Mouse (Mus musculus): ENCODE measurements at regions not wholly inside any gene's neighbourhood (a gene's known extent, or its start where the extent isn't known, plus 50 kb on each side); places are given as distances from the start of the nearest gene placed in this dataset.

- TF ChIP-seq CTCF (IDR thresholded peaks at IDR 0.05; ENCODE audit: extremely low read depth, insufficient read length, insufficient replicate concordance, low read depth, low read length) (no peak), POLR2A (IDR thresholded peaks at IDR 0.05; ENCODE audit: low read depth, low read length) (no peak)
- Histone ChIP-seq H3K4me3 (ENCODE audit: low read depth, low read length) (no peak overlapping the region), H3K27me3 (ENCODE audit: control insufficient read depth, insufficient read depth, low read length) (no peaks in the 10 kb centered on the region), H3K27ac (ENCODE audit: insufficient read depth, low read depth, low read length) (no peak overlapping the region), H3K36me3 (ENCODE audit: control insufficient read depth, insufficient read depth, low read length) (no peaks in the 10 kb centered on the region), H3K4me1 (ENCODE audit: control insufficient read depth, insufficient read depth, insufficient read length, low read length) (no peaks in the 10 kb centered on the region)
- WGBS, result 71% methylated on average over 2 of the region's 2 CpGs
Measured at GRCm38 (mm10) chr3:80311689-80312088, 427.4 kb downstream of the Fam198b start.

DNA sequence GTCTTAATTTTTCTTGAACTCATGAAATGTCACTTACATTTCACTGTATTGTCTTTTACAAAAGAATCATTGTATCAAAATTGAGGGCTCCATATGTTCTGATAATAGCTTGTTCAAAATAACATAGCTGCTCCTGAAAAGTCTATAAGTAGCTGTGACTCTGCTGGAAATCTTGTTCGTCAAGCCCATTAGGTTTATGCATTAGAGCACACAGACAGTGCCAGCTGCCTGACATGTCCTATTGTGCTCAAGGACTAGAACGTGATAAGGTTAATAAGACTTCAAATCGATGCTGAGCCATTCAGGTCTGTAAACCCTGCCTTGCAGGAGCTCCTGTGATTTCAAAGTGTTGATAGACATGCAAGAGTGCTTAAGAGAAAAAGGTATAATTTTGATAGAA is 438.0 kb downstream of the Fam198b start:
- Histone ChIP-seq H3K27ac (ENCODE audit: insufficient read depth, low read depth, low read length) (no peak overlapping the region), H3K4me3 (ENCODE audit: low read depth, low read length) (no peak overlapping the region), H3K4me1 (ENCODE audit: control insufficient read depth, insufficient read depth, insufficient read length, low read length) (no peaks in the 10 kb centered on the region), H3K36me3 (ENCODE audit: control insufficient read depth, insufficient read depth, low read length) (no peaks in the 10 kb centered on the region), H3K27me3 (ENCODE audit: control insufficient read depth, insufficient read depth, low read length) (no peaks in the 10 kb centered on the region)
- no peak for TF ChIP-seq POLR2A (IDR thresholded peaks at IDR 0.05; ENCODE audit: low read depth, low read length)
- TF ChIP-seq CTCF (IDR thresholded peaks at IDR 0.05; ENCODE audit: extremely low read depth, insufficient read length, insufficient replicate concordance, low read depth, low read length), result no peak
- WGBS, result 57% methylated on average over 3 of the region's 3 CpGs

DNA sequence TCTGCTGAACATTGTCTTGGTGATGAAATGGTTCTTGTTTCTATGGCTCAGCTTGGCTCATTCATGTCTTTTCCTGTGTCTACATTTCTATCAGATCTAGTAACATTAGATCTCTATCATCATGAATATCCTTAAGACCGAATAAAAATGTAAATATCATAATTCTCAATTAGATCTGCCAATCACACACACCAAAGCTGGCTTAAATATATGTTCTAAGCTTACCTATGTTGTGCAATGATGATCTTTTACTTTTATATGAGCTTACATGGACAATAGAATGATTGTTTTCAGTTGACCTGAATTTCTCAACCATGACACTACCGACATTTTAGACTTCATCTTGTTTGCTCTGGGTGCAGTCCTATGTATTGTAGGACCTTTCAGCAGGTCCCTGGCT is 440.4 kb downstream of the Fam198b start:
- TF ChIP-seq CTCF (IDR thresholded peaks at IDR 0.05; ENCODE audit: extremely low read depth, insufficient read length, insufficient replicate concordance, low read depth, low read length) (no peak), POLR2A (IDR thresholded peaks at IDR 0.05; ENCODE audit: low read depth, low read length) (no peak)
- H3K4me1 ChIP-seq (ENCODE audit: control insufficient read depth, insufficient read depth, insufficient read length, low read length), result no peaks in the 10 kb centered on the region
- H3K27ac ChIP-seq (ENCODE audit: insufficient read depth, low read depth, low read length), result no peak overlapping the region
- no peaks in the 10 kb centered on the region for H3K27me3 ChIP-seq (ENCODE audit: control insufficient read depth, insufficient read depth, low read length)
- WGBS, result 70% methylated on average over 2 of the region's 2 CpGs
- no peak overlapping the region for H3K4me3 ChIP-seq (ENCODE audit: low read depth, low read length)
- no peaks in the 10 kb centered on the region for H3K36me3 ChIP-seq (ENCODE audit: control insufficient read depth, insufficient read depth, low read length)

- TF ChIP-seq CTCF (IDR thresholded peaks at IDR 0.05; ENCODE audit: extremely low read depth, insufficient read length, insufficient replicate concordance, low read depth, low read length) (no peak), POLR2A (IDR thresholded peaks at IDR 0.05; ENCODE audit: low read depth, low read length) (no peak)
- Histone ChIP-seq H3K4me3 (ENCODE audit: low read depth, low read length) (no peak overlapping the region), H3K27me3 (ENCODE audit: control insufficient read depth, insufficient read depth, low read length) (no peaks in the 10 kb centered on the region), H3K36me3 (ENCODE audit: control insufficient read depth, insufficient read depth, low read length) (no peaks in the 10 kb centered on the region), H3K27ac (ENCODE audit: insufficient read depth, low read depth, low read length) (no peak overlapping the region), H3K4me1 (ENCODE audit: control insufficient read depth, insufficient read depth, insufficient read length, low read length) (no peaks in the 10 kb centered on the region)
- WGBS, result 30% methylated on average over 3 of the region's 3 CpGs
Measured at GRCm38 (mm10) chr3:80331776-80332175, 447.4 kb downstream of the Fam198b start.

DNA sequence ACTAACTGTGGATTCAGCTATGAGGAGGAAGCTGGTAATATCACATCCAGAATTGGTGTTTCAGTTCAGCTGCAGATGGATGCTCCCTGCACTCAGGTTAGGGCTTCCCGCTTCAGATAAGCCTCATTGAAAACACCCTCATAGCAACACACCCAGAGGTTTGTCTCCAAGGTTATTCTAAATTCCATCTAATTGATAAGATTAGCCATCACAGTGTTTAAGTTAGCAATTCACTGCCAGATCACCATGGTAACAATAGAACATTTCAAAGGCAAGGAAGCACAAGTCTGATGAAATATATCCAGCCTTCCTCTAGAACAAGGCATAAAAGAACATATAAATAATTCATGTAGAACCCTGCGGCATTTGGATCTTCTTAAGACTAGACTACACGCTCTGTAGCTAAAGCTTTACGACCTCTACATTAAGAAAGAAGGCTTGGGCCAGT is 450.1 kb downstream of the Fam198b start:
- 48% methylated on average over 4 of the region's 4 CpGs for WGBS
- no peaks in the 10 kb centered on the region for H3K27me3 ChIP-seq (ENCODE audit: control insufficient read depth, insufficient read depth, low read length)
- H3K36me3 ChIP-seq (ENCODE audit: control insufficient read depth, insufficient read depth, low read length), result no peaks in the 10 kb centered on the region
- H3K27ac ChIP-seq (ENCODE audit: insufficient read depth, low read depth, low read length), result no peak overlapping the region
- H3K4me3 ChIP-seq (ENCODE audit: low read depth, low read length), result no peak overlapping the region
- no peaks in the 10 kb centered on the region for H3K4me1 ChIP-seq (ENCODE audit: control insufficient read depth, insufficient read depth, insufficient read length, low read length)
- TF ChIP-seq POLR2A (IDR thresholded peaks at IDR 0.05; ENCODE audit: low read depth, low read length), result no peak
- no peak for TF ChIP-seq CTCF (IDR thresholded peaks at IDR 0.05; ENCODE audit: extremely low read depth, insufficient read length, insufficient replicate concordance, low read depth, low read length)

- Histone ChIP-seq H3K4me1 (ENCODE audit: control insufficient read depth, insufficient read depth, insufficient read length, low read length) (no peaks in the 10 kb centered on the region), H3K36me3 (ENCODE audit: control insufficient read depth, insufficient read depth, low read length) (no peaks in the 10 kb centered on the region), H3K27ac (ENCODE audit: insufficient read depth, low read depth, low read length) (no peak overlapping the region), H3K27me3 (ENCODE audit: control insufficient read depth, insufficient read depth, low read length) (no peaks in the 10 kb centered on the region), H3K4me3 (ENCODE audit: low read depth, low read length) (no peak overlapping the region)
- WGBS, result 83% methylated on average over 8 of the region's 8 CpGs
- no peak for TF ChIP-seq CTCF (IDR thresholded peaks at IDR 0.05; ENCODE audit: extremely low read depth, insufficient read length, insufficient replicate concordance, low read depth, low read length)
- no peak for TF ChIP-seq POLR2A (IDR thresholded peaks at IDR 0.05; ENCODE audit: low read depth, low read length)
Measured at GRCm38 (mm10) chr3:80336123-80336674, 451.9 kb downstream of the Fam198b start.

- no peak for TF ChIP-seq CTCF (IDR thresholded peaks at IDR 0.05; ENCODE audit: extremely low read depth, insufficient read length, insufficient replicate concordance, low read depth, low read length)
- TF ChIP-seq POLR2A (IDR thresholded peaks at IDR 0.05; ENCODE audit: low read depth, low read length), result no peak
- no peak overlapping the region for H3K27ac ChIP-seq (ENCODE audit: insufficient read depth, low read depth, low read length)
- no peaks in the 10 kb centered on the region for H3K4me1 ChIP-seq (ENCODE audit: control insufficient read depth, insufficient read depth, insufficient read length, low read length)
- H3K4me3 ChIP-seq (ENCODE audit: low read depth, low read length), result no peak overlapping the region
- no peaks in the 10 kb centered on the region for H3K36me3 ChIP-seq (ENCODE audit: control insufficient read depth, insufficient read depth, low read length)
- no peaks in the 10 kb centered on the region for H3K27me3 ChIP-seq (ENCODE audit: control insufficient read depth, insufficient read depth, low read length)
Measured at GRCm38 (mm10) chr3:80367972-80368371, 434.7 kb downstream of the Gria2 start.

All from small intestine, adult 2 months (tissue).